Mouse (Mus musculus) myocyte (in vitro differentiated cells): Measurements from ENCODE around the gene Ablim1.

Source experiments
- CEBPB ChIP-seq: IDR thresholded peaks from 2 replicates; pipeline ENCODE4 v1.6.1; 2011; ENCODE audit warnings: mild to moderate bottlenecking, moderate library complexity; ENCODE audit not compliant: poor library complexity, insufficient read depth, severe bottlenecking
- E2F4 ChIP-seq: IDR thresholded peaks from one replicate; pipeline ENCODE4 v1.6.1; 2011; ENCODE audit warnings: mild to moderate bottlenecking, control low read depth, moderate library complexity; ENCODE audit not compliant: insufficient read depth
- MAX ChIP-seq: IDR thresholded peaks from one replicate; pipeline ENCODE4 v1.6.1; 2011; ENCODE audit warnings: low read depth, mild to moderate bottlenecking, control low read depth
- POLR2A ChIP-seq: IDR thresholded peaks from one replicate; pipeline ENCODE4 v1.6.1; 2011; ENCODE audit warnings: low read depth, mild to moderate bottlenecking, control low read depth, moderate library complexity; ENCODE audit not compliant: insufficient read length
- POLR2AphosphoS2 ChIP-seq: IDR thresholded peaks from one replicate; pipeline ENCODE4 v1.6.1; 2011; ENCODE audit warnings: low read depth, control low read depth; ENCODE audit not compliant: insufficient read length
- TCF12 ChIP-seq: IDR thresholded peaks from one replicate; pipeline ENCODE4 v1.6.1; 2011; ENCODE audit warnings: mild to moderate bottlenecking, control low read depth; ENCODE audit not compliant: poor library complexity, insufficient read depth, severe bottlenecking
- TCF3 ChIP-seq: IDR thresholded peaks from one replicate; pipeline ENCODE4 v1.6.1; 2011; ENCODE audit warnings: low read depth, control low read depth; ENCODE audit not compliant: insufficient read length
- USF1 ChIP-seq: IDR thresholded peaks from one replicate; pipeline ENCODE4 v1.6.1; 2011; ENCODE audit warnings: low read depth, mild to moderate bottlenecking, control low read depth, moderate library complexity

- no peak for TF ChIP-seq POLR2A
- TF ChIP-seq E2F4: no peak
- TF ChIP-seq USF1: no peak
- TF ChIP-seq POLR2AphosphoS2: no peak
- no peak for TF ChIP-seq TCF12
- no peak for TF ChIP-seq MAX
- no peak for TF ChIP-seq CEBPB
- TF ChIP-seq TCF3: no peak
Observed at GRCm38 (mm10) chr19:57301961-57302395, 12.7 kb downstream of the Ablim1 start.
